Mouse (Mus musculus) lung, adult 2 months (tissue): Measurements from ENCODE around the gene Hpn.

Experiments used
- CTCF ChIP-seq: fragments of 200-500 bp; IDR thresholded peaks from 2 replicates; pipeline ENCODE4 v1.5.1; 2011; ENCODE audit warnings: mild to moderate bottlenecking, low read length, control low read depth; ENCODE audit not compliant: insufficient read depth
- POLR2A ChIP-seq: fragments of 200-500 bp; IDR thresholded peaks from 2 replicates; pipeline ENCODE4 v1.6.1; 2011; ENCODE audit warnings: low read depth, mild to moderate bottlenecking, control low read depth, low read length, borderline replicate concordance; ENCODE audit errors: extremely low read depth

DNA sequence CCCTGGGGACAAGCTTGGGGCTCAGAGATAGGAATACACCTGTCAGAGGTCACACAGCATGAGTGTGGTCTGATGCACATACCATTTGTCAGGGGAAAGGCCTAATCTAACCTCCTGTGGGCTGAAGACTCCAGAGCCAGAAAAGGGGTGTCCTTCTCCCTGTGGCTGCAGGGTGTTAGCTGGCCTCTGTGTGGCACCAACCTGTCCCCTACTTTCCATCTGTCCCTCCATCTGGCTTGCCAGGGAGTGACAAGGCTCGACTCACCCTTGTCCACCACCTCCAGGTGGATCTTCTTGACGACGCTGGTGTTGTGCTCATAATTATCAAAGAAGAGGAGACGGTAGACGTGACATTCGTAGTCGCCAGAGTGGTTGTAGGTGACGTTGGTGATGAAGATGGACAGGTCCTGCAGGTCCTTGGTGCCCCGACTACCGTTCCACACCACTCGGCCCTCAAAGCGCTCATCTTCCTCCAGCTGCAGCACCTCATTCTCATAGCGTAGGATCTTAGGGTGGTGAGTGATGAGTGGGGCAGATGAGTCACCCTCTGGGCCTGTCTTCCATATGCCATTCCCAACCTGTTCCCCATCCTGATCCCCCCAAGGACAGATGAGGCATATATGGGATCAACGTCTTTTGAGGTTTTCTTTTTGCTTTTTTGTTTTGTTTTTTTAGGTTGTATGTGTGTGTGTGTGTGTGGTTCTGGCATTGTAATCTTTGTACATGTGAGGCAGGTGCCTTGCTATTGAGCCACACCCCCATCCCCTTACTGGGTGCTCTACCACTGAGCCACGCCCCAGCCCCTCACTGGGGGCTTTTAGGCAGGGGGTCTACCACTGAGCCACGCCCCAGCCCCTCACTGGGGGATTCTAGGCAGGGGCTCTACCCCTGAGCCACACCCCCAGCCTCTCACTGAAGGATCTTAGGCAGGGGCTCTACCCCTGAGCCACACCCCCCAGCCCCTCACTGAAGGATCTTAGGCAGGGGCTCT lies 7.8 kb upstream of the Hpn start:
- TF ChIP-seq POLR2A (no peak), CTCF (no peak)
